Mouse (Mus musculus): ENCODE measurements at regions not wholly inside any gene's neighbourhood (a gene's known extent, or its start where the extent isn't known, plus 50 kb on each side); places are given as distances from the start of the nearest gene placed in this dataset.
"Not testable (repeated sequence)": the region's sequence is repeated elsewhere in the genome, so short reads cannot be mapped to it uniquely, and the experiment has no call there.

DNA sequence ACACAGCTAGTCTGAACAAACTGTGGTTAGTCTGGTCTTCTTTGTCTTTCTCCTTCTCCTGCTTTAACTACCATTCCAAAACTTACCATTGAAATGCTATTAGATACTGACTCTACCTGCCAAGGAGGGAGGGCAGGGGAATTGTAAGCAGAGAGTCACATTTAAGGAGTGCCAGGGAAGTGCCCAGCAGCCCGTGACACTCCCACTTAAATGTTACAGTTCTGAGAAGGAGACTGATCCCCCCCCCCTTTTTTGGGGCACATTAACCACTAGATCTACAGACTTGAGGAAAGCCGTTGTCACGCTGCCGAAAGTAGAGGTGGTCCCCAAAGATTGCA is 166.9 kb upstream of the Rgma start:
- no peak for DNase-seq

DNA sequence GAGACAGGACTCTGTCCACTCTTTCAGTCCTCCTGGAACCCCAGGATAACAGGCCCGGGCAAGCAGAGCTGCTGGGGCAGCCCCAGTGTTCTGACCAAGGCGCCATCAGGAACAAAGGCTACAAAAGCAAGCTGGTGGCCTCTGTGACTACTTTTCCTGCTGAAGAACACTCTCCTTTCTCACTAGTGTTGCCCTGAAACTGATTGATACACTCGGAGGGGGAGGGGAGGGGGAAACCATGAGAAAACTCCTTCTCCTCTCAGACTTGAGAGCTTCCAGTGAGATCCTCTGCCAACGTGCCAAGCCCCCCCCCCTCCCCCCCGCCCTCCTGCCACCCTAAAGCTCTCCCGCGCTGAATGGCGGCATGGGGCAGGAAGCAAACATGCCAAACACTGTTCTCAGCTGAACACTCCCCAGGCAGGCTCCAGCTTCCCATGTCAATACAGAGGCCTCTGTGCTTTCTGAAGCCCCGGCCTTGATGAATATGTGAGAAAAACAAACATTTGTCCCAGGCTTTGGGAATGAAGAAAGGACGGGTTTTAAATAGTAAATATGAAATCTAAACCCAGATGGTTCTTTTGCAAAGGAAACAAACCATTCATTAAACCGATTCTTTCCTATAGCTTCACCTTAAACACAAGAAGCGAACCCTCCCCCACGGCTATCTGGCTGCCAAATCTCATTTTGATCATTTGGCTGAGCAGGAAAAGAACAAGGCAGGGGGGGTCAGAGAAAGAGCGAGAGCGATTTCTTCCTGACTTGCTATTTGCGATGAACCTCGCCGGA is 166.3 kb upstream of the Rgma start:
- DNase-seq, result no peak

DNA sequence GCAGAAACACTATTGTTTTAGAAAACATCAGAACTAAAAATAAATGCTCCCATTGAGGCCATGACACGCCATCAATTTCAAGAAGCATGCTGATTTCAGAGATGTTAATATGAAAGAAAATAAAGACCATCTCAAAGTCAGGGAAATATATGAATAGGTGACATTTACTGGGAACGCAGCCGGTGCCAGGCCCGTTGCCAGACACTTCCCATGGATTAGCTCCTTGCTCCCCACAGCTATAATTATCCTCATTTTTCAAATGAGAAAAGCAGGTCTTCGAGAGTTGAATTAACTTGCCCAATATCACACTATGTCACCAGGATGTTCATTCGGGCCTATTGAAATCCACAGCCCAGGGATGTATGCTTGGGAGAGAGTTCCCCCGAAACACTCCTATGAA is 165.2 kb upstream of the Rgma start:
- DNase-seq, result no peak

DNA sequence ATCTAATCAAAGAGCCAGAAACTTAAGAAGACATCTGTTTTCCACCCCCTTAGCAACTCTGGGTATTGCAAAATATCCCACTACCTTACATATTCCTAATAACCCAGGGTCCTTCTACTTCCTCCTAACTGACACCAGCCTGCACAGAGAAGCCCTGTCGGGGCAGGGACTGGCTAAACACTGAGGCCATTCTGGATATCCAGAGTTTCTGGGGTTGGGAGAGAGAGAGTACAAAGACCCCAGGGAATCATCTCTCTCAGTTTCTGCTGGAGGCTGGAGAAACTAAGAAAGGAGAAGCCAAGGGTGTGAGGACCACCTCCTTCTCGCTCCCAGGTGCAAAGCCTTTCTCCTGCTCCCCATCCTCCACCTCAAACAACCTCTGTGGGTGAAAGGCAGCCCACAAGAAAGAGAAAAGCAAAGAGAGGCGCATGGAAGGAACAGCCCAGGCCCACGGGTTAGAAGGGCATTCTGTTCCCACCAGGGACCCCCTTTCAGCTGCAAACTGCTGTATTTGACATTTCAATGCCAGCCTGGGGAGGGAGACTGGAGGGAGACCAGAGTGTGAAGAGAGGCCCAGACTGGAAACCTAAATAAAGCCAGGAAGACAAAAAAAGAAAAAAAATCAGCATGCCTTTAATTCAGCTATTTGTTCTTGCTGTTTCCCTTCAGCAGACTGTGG is 152.9 kb upstream of the Rgma start:
- DNase-seq, result no peak

DNA sequence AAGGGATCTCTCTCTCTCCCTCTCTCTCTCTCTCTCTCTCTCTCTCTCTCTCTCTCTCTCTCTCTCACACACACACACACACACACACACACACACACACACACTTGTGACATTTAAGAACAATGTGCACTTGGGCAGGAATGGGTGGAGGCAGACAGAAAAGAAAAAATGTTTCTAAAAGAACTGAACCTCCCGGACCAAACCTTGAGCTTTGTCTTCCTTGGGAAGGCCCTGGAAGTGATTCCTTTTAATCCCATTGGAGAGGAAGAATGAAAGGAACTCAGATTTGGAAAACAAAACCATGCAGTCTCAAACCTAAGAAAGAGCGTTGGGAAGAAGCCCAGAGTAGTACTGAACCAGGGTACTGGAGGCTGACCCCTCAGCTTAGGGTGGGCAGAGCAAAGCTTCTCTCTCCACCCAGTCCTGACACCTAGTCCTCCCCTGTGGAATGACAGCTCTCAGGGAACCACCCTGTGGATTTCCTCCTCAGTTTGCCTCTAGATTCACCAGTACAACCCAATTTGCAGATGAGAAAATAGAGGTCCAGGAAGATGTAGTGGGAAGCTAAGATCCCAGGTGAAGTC is 152.3 kb upstream of the Rgma start:
- DNase-seq, result no peak

DNA sequence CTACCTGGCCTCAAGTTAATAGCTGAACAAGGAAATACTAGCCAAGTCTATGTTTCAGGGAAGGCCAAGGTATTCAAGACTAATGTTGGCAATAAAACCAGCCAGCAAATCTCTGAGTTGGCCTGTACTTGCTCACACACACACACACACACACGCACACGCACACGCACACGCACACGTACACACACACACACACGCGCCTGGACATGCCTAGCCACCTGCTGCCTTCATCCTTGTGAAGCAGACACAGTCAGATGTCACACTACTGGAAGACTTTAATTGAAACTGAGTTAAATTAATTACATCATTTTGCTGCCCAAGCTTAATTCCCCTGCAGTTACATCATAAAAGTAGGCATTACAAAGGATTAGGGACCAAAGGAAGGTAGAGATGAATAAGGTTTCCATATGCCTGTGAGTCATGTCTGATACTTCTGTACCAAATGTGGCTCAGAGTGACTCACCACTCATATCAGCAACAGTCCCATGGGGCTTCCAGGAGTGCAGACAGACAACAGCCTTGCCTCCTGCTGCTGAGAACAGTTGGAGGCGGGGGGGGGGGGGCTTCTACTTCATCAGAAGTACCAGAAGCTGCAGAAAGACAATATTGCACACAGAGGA is 141.7 kb upstream of the Rgma start:
- no peak for DNase-seq

DNA sequence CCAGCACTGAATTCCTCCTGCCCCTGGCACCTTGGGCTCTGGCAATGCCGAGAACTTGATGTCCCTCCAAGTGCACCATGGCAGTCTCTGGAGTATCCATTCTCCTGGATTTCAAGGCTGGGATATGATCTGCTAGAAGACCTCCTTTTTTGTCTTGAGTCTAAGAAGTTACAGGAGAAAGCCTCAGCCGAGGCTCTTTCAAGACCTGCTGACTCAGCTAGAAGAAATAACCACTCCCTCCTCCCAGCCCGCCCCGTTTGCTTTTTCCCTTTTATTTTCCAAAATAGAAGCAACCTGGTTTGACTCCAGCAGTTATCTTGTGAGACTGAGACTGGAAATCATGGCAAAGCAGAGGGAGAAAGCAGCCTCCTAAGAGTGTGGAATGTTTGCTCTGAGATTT is 136.8 kb upstream of the Rgma start:
- DNase-seq, result no peak

DNA sequence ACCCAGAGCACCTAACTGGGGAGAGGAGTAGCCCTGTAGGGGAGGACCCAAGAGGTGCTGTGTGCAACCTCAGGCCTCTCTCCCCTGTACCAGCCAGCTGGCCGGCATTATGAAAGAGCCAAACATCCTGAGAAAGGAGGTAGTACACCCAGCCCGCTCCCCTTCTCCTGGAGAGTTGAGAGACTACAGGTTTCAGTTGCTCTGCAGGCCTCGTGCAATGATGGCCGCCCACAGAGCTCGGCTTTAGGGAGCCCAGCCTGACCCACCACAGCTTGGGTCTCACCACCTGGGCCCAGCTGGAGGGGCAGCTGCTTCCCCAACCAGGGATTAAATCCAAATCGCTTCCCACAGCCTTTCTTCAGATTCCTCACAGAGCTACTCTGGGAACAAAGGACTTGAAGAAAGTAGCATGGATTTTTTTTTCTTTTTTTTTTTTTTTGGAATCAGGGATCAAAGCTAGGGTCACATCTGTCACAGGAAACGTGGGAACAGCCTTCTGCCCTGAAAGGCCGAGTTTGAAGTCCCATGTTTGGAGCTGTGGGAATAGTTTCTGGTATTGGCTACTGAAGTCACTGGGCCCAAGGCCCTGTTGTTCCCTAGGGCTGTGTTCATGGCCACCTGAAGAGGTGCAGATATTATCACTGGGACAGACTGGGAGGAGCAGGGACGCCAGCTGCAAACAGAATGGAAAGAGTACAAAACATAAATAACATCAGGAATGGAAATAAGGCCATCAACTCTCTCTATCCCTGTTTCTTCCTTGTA is 131.5 kb upstream of the Rgma start:
- no peak for DNase-seq

DNA sequence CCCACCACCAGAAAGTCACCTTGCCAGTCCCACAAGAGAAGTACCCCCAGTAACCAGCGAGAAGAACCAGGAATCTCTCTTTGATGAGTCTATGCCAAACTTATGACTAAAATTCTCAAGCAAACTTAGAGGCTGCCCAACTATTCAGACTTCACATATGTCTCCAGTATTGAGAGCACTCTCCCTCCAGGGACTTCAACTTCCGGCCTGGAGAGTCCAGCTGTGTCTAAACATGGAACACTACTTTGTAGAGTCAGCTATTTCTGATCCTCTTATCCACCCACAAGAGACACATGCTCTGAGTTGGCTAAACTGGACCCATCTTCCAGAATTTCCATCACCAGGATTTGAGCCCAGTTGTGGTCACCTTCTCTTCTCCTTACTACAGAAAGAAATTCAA is 129.9 kb upstream of the Rgma start:
- no peak for DNase-seq

DNA sequence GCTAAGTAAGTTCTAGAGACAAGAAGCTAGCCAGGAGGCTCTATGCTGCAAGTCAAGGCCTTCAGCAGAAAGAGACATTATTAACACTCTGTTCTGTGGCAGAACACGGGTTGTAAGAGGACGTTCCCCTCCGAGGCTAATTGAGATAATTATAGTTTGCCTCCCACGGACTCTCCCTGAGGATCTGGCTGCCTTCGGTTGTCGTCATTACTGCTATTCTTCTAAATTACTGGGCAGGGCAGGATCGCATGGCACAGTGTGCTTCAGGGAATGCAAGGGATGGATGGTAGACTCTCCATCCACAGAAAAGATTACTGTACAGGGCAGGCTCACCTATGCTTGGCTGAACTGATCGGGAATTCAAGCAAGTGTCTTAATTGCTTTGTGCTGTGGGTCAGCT is 124.7 kb upstream of the Rgma start:
- no peak for DNase-seq

DNA sequence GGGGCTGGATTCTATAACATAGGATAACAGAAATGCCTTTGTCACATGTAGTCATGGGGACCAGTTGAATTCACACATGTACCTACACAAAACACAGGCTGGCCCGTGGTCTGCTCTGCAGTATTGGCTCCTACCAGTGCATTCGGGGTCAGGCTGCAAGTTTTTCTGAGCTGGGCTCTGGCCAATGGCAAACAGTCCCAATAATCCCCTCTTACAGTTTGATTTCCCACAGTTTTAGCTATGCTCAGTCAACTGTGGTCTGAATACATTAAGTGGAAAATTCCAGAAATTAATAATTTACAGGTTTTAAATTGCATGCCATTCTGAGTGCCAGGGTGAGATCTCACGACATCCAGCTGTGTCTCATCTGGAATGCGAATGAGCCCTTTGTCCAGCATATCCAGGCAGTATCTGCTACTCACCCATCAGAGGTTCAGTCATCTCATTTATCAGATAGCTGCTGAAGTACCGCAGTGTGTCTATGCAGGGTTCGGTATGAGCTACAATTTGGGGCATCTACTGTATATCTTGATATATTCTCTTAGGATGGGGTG is 124.0 kb upstream of the Rgma start:
- no peak for DNase-seq

DNA sequence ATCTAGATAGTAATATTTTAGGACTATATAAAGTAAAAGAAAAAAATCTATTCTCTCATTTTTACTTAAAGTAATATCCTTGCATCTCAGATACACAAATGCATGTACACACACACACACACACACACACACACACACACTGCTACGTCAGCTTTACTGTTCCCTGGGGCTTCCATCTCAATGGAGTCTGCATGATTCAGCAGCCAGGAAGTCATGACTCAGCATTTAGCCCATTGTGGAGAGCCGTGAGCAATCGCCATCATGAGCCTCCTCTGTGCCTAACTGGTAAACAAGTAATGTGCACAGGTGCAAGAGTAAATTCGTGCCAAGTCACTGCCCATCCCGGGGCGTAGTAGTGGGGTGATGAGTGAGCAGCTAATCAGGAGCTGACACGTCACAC is 120.3 kb upstream of the Rgma start:
- DNase-seq, result not testable (repeated sequence)

DNA sequence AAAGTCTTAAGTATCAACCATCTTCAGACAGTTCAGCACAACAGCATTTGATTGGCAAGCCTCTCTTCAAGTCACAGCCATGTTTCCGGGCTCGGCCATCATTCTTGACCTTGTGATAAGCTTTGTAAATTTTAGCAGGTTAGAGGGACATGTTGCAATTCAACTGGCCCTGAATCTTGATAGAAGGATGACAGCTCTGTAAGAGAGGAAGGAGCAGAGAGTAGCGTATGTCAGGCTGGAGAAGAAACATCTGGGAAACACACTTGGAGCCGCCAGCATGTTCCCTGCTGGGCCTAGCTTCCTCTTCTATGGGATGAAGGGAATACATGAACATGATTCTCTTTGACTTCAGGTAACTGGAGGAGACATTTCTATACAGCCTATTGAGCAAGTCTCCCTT is 115.2 kb upstream of the Rgma start:
- no peak for DNase-seq

DNA sequence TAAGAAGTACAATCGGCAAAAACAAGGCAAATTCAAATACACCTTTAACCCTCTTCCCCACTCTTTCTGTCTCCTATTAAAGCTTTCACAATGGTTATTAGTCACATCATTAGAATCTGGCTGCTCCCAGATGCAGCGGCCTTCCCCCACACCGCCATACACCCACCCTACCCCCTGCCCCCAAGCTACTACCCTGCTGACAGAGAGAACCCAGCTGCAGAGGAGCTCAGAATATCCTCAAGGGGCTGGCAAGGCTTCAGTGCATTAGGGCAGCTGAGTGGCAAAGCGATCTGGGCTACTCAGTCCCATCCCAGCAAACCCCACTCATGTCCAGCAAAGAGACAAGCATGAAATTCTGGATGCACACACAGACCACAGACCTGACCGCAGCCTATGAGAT is 113.6 kb upstream of the Rgma start:
- no peak for DNase-seq

DNA sequence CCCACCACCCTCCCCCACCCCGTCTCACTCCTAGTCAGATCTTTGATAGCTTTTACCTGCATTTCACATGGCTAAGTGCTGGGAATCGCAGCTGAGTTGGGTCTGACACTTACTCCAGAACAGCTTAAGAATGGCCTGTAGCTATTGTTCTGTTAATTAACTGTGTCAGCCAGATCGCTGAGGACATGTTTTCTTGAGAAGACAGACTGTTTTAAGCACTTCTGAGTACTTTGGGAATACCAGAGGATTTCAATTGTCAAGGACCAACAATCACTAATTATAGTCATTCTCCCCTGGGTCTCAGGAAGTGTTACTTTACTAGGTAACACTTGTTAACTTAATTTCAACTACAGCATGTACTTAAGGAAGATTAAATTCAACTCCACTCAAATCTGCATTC is 112.8 kb upstream of the Rgma start:
- no peak for DNase-seq

DNA sequence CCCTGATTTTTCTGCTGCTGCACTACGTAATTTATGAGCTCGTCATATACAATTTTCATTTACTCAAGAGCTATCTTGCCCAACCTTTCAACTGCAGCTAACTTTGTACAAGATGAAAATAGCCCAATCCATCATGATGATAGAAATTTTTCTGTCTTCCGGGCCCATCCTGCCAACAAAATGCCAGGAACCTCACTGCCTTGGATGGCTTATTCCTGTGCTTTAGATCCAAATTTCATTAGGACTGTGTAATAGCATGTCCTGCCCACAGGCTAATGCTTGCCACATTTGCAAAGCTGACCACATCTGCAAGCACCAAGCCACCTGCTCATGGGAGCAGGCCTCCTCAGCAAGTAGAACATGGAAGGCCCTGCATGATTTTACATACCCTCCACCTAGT is 105.7 kb upstream of the Rgma start:
- no peak for DNase-seq

DNA sequence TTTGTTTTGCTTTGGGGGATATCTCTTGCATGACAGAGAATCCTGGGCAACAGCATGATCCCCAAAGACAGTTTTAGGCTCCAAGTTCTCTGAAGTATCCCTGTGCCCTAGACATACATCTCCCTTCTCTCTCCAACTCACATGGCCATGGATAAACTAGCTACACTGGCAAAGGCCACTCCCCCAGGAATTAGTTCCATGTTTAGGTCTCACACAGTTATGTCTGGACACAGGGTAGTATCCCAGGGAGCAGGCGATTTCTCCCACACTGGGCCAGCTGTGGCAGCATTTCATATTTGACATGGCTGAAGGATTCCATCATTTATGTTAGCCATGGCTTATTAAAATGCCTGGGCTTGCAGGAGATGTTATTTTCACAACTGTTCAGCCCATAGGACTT is 102.5 kb upstream of the Rgma start:
- DNase-seq, result no peak

DNA sequence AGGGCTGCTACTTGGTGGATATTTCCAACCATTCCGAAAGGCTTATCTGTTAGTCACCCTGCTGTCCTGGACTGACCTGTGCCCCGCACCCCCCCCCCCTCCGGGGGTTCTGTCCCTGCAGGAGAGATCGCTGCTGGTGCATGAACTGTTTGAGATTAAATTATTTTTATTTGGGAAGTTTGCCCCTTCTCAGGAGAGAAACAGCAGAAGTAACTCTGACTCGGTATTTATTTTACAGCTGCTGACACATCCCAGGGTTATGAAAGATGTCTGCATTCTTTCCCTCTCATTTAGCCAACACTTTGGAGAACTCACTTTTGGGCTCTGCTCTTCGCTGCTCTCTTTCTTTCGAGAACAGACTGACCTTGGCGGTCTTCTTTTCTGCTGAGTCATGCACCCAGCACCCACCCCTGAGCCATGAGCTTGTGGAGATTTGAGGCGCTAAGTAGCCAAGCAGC is 99.5 kb upstream of the Rgma start:
- DNase-seq, result no peak

DNA sequence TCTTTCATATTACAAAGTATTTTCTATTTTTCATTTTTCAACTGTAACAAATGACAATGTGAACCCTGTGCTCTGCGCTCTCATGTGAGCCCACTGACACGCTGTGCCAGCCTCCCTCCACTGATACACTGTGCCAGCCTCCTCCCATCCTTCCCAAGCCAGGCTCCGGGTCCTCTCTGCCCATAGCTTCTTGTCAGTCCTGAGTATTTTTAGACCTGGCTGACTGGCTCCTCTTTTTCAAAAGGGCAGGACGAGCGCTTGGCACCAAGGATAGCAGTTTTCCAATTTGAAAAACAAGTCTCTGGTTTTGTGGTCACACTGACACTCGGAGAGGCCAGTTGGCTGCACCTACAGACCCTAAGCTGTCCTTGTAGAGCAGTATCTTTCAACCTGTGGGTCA is 96.7 kb upstream of the Rgma start:
- DNase-seq, result no peak

DNA sequence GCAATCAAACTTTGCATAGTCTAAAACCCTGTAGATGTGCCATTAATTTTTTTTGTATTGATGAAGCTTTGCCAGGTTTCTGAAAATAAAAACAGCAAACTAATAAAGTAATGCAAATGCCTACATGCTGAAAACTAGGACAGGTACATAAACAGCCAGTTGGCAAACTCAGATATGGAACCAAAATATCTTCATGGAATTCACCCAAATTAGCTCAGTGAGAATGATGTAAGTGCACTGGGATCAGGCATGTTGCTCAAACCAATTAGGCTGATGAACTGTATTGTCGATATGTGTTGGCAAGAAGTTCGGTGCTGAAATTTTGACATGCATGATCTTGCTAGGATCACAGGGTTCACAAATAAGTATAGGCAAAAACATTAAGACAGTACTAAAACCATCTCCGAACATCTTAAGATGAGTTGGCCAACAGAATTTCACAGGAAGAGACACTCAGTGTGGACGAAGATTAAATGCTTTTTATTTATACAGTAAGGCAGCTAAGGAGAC is 95.3 kb upstream of the Rgma start:
- no peak for DNase-seq

DNA sequence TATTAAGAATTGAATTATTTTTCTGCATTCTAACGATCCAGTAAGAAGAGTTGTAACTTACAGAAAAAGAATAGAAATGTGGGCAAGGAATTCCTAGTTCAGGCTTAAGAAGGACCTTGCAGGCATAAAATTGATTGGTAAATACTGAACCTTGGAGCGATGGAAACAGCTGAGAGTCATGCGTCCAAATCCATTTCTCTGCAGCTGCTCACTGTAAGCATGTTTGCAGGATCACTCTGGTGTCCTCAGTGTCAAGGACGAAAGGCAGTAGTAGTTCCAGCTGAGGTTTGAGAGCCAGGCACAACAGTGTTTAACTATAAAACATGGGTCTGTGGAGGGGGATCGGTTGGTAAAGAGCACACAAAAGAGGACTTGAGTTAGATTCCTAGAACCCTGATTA is 89.1 kb upstream of the Rgma start:
- no peak for DNase-seq

DNA sequence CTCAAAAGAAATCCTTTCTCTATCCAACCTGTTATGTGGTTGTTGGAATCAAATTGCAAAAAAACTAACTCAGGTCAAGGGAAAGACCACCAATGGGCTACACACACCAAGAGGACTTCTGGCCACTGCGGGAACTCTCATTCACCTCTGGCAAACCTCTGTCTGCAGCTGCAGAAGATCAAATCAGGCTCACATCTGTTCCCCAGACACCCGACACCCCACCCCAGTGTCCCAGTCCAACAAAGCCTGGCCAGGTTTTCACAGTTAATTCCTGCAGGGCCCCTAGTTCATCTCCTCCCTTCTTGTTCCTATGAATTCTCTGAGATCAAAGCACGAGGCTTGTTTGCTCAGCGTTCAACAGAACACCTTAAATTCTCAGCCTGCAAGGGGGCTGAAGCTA is 82.0 kb upstream of the Rgma start:
- DNase-seq, result no peak

DNA sequence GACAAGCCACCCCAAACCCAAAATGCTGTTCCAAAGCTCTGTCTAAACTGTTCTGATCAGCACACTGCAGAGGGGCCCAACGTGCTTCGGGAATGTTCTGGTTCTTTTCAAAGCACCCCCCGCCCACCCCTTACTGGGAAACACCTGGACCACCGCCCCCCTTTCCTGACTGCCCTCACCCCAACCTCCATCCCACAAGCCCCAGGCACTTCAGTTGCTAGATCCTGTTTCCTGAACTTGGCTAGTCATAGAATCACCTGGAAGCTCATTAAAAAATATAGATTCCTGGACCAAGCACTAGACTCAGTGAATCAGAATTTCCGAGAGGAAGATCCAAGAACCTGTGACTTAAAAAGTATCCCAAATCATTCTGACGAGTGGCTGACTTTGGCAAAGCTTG is 80.9 kb upstream of the Rgma start:
- DNase-seq, result no peak
